Mouse (Mus musculus): ENCODE data around the gene Msl2.

Gene Msl2

GRCm38 (mm10) chr9:101152872-101153271 is 79.0 kb downstream of the Msl2 start:
- DNase-seq (ENCODE audit: low read depth, low spot score), result no peak

Measured in retina, postnatal 7 days (tissue).